Mouse (Mus musculus) bone marrow, adult 2 months (tissue): ENCODE data around the gene Apbb1ip.

Experiments used
- CTCF ChIP-seq: fragments of 200-500 bp; IDR thresholded peaks from 2 replicates; pipeline ENCODE4 v1.5.1; 2011; ENCODE audit warnings: low read length, control low read depth; ENCODE audit not compliant: control insufficient read depth, insufficient read depth
- POLR2A ChIP-seq: fragments of 200-500 bp; IDR thresholded peaks from 2 replicates; pipeline ENCODE4 v1.6.1; 2011; ENCODE audit warnings: low read depth, mild to moderate bottlenecking, control low read depth, low read length, borderline replicate concordance; ENCODE audit not compliant: control insufficient read depth

DNA sequence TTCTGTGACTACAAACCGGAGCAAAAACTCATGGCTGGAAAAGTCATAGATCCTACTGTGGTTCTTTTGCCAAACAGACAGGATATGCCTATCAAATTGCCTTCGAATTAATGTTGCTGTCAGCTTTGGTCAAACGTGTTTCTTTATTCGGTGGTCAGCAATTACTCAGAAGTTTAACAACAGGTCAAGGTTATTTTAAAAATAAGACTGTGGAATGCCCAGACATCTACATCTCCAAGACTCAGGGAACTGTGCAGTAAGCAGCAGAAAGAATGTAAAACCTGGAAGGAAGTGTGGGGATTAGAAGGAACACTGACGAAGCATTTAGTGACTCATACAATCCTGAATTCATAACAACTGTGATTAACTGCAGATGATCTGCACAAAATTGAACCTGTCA lies 40.0 kb downstream of the Apbb1ip start:
- no peak for TF ChIP-seq CTCF
- TF ChIP-seq POLR2A, result no peak
